Mouse (Mus musculus): Measurements from ENCODE around the gene Olfr1101. TPM values are rescaled to one million over a fixed set of nuclear protein-coding genes. Genes with fewer than 3 reads are reported as not detected.

Gene Olfr1101
- not detected for total RNA-seq (2021)
- long read RNA-seq, experiment 1, result 0 reads
- long read RNA-seq, experiment 2, result 0 reads

GRCm38 (mm10) chr2:86991121-86991520 lies at the start of gene Olfr1101:
Gene Olfr1101, minus strand, starts transcription at chr2:86991221.
- no peak for DNase-seq (ENCODE audit: low spot score in 2 of 2)

- DNase-seq (ENCODE audit: low spot score in 2 of 2), result no peak
Measured at GRCm38 (mm10) chr2:87036431-87036830, 45.4 kb upstream of the Olfr1101 start, which contains the start of gene Olfr1105. Gene Olfr1105, minus strand, starts transcription at chr2:87036531.

- DNase-seq (ENCODE audit: low spot score in 2 of 2), result no peak
Measured at GRCm38 (mm10) chr2:87026980-87027379, 36.0 kb upstream of the Olfr1101 start, which contains the start of gene Olfr1104. Gene Olfr1104, minus strand, starts transcription at chr2:87027080.

- DNase-seq (ENCODE audit: low spot score in 2 of 2), result no peak
Measured at GRCm38 (mm10) chr2:86998098-86998497, 7.1 kb upstream of the Olfr1101 start, which contains the start of gene Olfr1102. Gene Olfr1102, plus strand, starts transcription at chr2:86998398.

GRCm38 (mm10) chr2:86979854-86980253 lies 11.2 kb downstream of the Olfr1101 start, which contains the start of gene Olfr1100:
Gene Olfr1100, minus strand, starts transcription at chr2:86979954.
- no peak for DNase-seq (ENCODE audit: low spot score in 2 of 2)

- DNase-seq (ENCODE audit: low spot score in 2 of 2), result no peak
Measured at GRCm38 (mm10) chr2:86960593-86960992, 30.4 kb downstream of the Olfr1101 start, which contains the start of gene Olfr1099. Gene Olfr1099, minus strand, starts transcription at chr2:86960693.

Other genes with a start within 250 kb of the Olfr1101 start
- not detected for gene Olfr1090, start 232.2 kb downstream of the Olfr1101 start, total RNA-seq (2021)
- gene Olfr1093, start 208.7 kb downstream of the Olfr1101 start, total RNA-seq (2021), result not detected
- not detected for gene Olfr141, start 181.2 kb downstream of the Olfr1101 start, total RNA-seq (2021)
- gene Olfr1094, start 166.6 kb downstream of the Olfr1101 start, total RNA-seq (2021), result not detected
- not detected for gene Olfr1095, start 139.5 kb downstream of the Olfr1101 start, total RNA-seq (2021)
- gene Gm13723, start 116.4 kb downstream of the Olfr1101 start, total RNA-seq (2021), result not detected
- gene Olfr1097, start 99.0 kb downstream of the Olfr1101 start, total RNA-seq (2021), result not detected
- not detected for gene Olfr1098, start 66.7 kb downstream of the Olfr1101 start, total RNA-seq (2021)
- gene Olfr1099, start 30.5 kb downstream of the Olfr1101 start, total RNA-seq (2021), result not detected
- gene Olfr1100, start 11.3 kb downstream of the Olfr1101 start, total RNA-seq (2021), result not detected
- gene Olfr1102, start 7.2 kb upstream of the Olfr1101 start, total RNA-seq (2021), result not detected
- not detected for gene Olfr1104, start 35.9 kb upstream of the Olfr1101 start, total RNA-seq (2021)
- gene Olfr1105, start 45.3 kb upstream of the Olfr1101 start, total RNA-seq (2021), result not detected
- not detected for gene Olfr1106, start 61.1 kb upstream of the Olfr1101 start, total RNA-seq (2021)
- not detected for gene Olfr1107, start 84.6 kb upstream of the Olfr1101 start, total RNA-seq (2021)
- gene Olfr1109, start 104.8 kb upstream of the Olfr1101 start, total RNA-seq (2021), result not detected
- gene Olfr259, start 123.3 kb upstream of the Olfr1101 start, total RNA-seq (2021), result not detected
- gene Olfr1110, start 149.1 kb upstream of the Olfr1101 start, total RNA-seq (2021), result not detected
- gene Olfr1111, start 161.4 kb upstream of the Olfr1101 start, total RNA-seq (2021), result not detected
- gene Olfr1112, start 196.6 kb upstream of the Olfr1101 start, total RNA-seq (2021), result not detected
- not detected for gene Olfr1113, start 217.7 kb upstream of the Olfr1101 start, total RNA-seq (2021)